Mouse (Mus musculus) myocyte (in vitro differentiated cells): ENCODE results near the gene B130006D01Rik.

Source experiments
- MYOG ChIP-seq, 3 experiments: IDR thresholded peaks; one replicate each; pipeline ENCODE4 v1.6.1; 2011; ENCODE audit warnings: control low read depth in 2 of 3, low read depth in 2 of 3, mild to moderate bottlenecking in 2 of 3; ENCODE audit not compliant: insufficient read length in 2 of 3, control insufficient read depth in 1 of 3, insufficient read depth in 1 of 3
- POLR2A ChIP-seq: IDR thresholded peaks from one replicate; pipeline ENCODE4 v1.6.1; 2011; ENCODE audit warnings: low read depth, mild to moderate bottlenecking, control low read depth, moderate library complexity; ENCODE audit not compliant: insufficient read length

- TF ChIP-seq POLR2A (no peak), MYOG (IDR thresholded peaks at IDR 0.05; ENCODE audit: control insufficient read depth in 1 of 3, insufficient read depth in 1 of 3, insufficient read length in 2 of 3, low read depth in 2 of 3) (no peak)
Observed at GRCm38 (mm10) chr11:95737811-95738210, 14.4 kb downstream of the B130006D01Rik start.
